Mouse (Mus musculus): ENCODE results near the gene Qtrt1.

Qtrt1 gene

GRCm38 (mm10) chr9:21411669-21412550 lies at the start of gene Qtrt1:
Qtrt1 (plus strand) TSS chr9:21411837.
- peak; percentile 92 for ATAC-seq (ENCODE audit: low TSS enrichment)

GRCm38 (mm10) chr9:21366541-21367220 lies 45.0 kb upstream of the Qtrt1 start:
- ATAC-seq (ENCODE audit: low TSS enrichment) = no peak

GRCm38 (mm10) chr9:21367357-21368111 lies 44.1 kb upstream of the Qtrt1 start, which contains the start of gene Ilf3:
Ilf3 (plus strand) TSS chr9:21367871.
- ATAC-seq (ENCODE audit: low TSS enrichment) = peak; percentile 86

- peak; percentile 31 for ATAC-seq (ENCODE audit: low TSS enrichment)
Measured at GRCm38 (mm10) chr9:21368131-21368584, 43.5 kb upstream of the Qtrt1 start.

- ATAC-seq (ENCODE audit: low TSS enrichment) = no peak
Measured at GRCm38 (mm10) chr9:21369080-21369479, 42.6 kb upstream of the Qtrt1 start.

- ATAC-seq (ENCODE audit: low TSS enrichment) = no peak
Measured at GRCm38 (mm10) chr9:21370876-21371275, 40.8 kb upstream of the Qtrt1 start.

GRCm38 (mm10) chr9:21372508-21372907 lies 39.1 kb upstream of the Qtrt1 start:
- no peak for ATAC-seq (ENCODE audit: low TSS enrichment)

GRCm38 (mm10) chr9:21379195-21379594 lies 32.4 kb upstream of the Qtrt1 start:
- ATAC-seq (ENCODE audit: low TSS enrichment) = no peak

- peak; percentile 24; the same call in 1 of the 2 replicates for ATAC-seq (ENCODE audit: low TSS enrichment)
Measured at GRCm38 (mm10) chr9:21380868-21381267, 30.8 kb upstream of the Qtrt1 start.

- no peak for ATAC-seq (ENCODE audit: low TSS enrichment)
Measured at GRCm38 (mm10) chr9:21383966-21384365, 27.7 kb upstream of the Qtrt1 start.

- ATAC-seq (ENCODE audit: low TSS enrichment) = no peak
Measured at GRCm38 (mm10) chr9:21392646-21393175, 18.9 kb upstream of the Qtrt1 start.

- no peak for ATAC-seq (ENCODE audit: low TSS enrichment)
Measured at GRCm38 (mm10) chr9:21395692-21396091, 15.9 kb upstream of the Qtrt1 start.

- ATAC-seq (ENCODE audit: low TSS enrichment) = peak; percentile 62; the same call in 1 of the 2 replicates
Measured at GRCm38 (mm10) chr9:21397170-21397569, 14.5 kb upstream of the Qtrt1 start.

GRCm38 (mm10) chr9:21401042-21401441 lies 10.6 kb upstream of the Qtrt1 start:
- ATAC-seq (ENCODE audit: low TSS enrichment) = no peak

GRCm38 (mm10) chr9:21402764-21403253 lies 8.8 kb upstream of the Qtrt1 start:
- no peak for ATAC-seq (ENCODE audit: low TSS enrichment)

GRCm38 (mm10) chr9:21403745-21404144 lies 7.9 kb upstream of the Qtrt1 start:
- no peak for ATAC-seq (ENCODE audit: low TSS enrichment)

GRCm38 (mm10) chr9:21405525-21405924 lies 6.1 kb upstream of the Qtrt1 start:
- no peak for ATAC-seq (ENCODE audit: low TSS enrichment)

GRCm38 (mm10) chr9:21407951-21408350 lies 3.7 kb upstream of the Qtrt1 start:
- no peak for ATAC-seq (ENCODE audit: low TSS enrichment)

- ATAC-seq (ENCODE audit: low TSS enrichment) = no peak
Measured at GRCm38 (mm10) chr9:21408624-21409023, 3.0 kb upstream of the Qtrt1 start.

- peak; percentile 41; the same call in 1 of the 2 replicates for ATAC-seq (ENCODE audit: low TSS enrichment)
Measured at GRCm38 (mm10) chr9:21409592-21410317, 1.9 kb upstream of the Qtrt1 start.

- ATAC-seq (ENCODE audit: low TSS enrichment) = no peak
Measured at GRCm38 (mm10) chr9:21417866-21418265, 6.2 kb downstream of the Qtrt1 start.
